Mouse (Mus musculus): ENCODE measurements around the gene Sh3bp5.

Sh3bp5 gene

GRCm38 (mm10) chr14:31407911-31408604 is 27.8 kb downstream of the Sh3bp5 start:
- DNase-seq, result no peak

- no peak for DNase-seq
Observed at GRCm38 (mm10) chr14:31407208-31407607, 28.7 kb downstream of the Sh3bp5 start.

GRCm38 (mm10) chr14:31406154-31406810 is 29.6 kb downstream of the Sh3bp5 start:
- no peak for DNase-seq

- DNase-seq, result no peak
Observed at GRCm38 (mm10) chr14:31405652-31406051, 30.2 kb downstream of the Sh3bp5 start.

GRCm38 (mm10) chr14:31404663-31405062 is 31.2 kb downstream of the Sh3bp5 start:
- no peak for DNase-seq

GRCm38 (mm10) chr14:31403995-31404394 is 31.9 kb downstream of the Sh3bp5 start:
- no peak for DNase-seq

- DNase-seq, result no peak
Observed at GRCm38 (mm10) chr14:31403556-31403955, 32.3 kb downstream of the Sh3bp5 start.

- no peak for DNase-seq
Observed at GRCm38 (mm10) chr14:31402693-31403092, 33.2 kb downstream of the Sh3bp5 start.

- no peak for DNase-seq
Observed at GRCm38 (mm10) chr14:31401918-31402427, 33.9 kb downstream of the Sh3bp5 start.

GRCm38 (mm10) chr14:31400896-31401295 is 35.0 kb downstream of the Sh3bp5 start:
- DNase-seq, result no peak

GRCm38 (mm10) chr14:31400246-31400645 is 35.6 kb downstream of the Sh3bp5 start:
- no peak for DNase-seq

GRCm38 (mm10) chr14:31399271-31399670 is 36.6 kb downstream of the Sh3bp5 start:
- no peak for DNase-seq

- no peak for DNase-seq
Observed at GRCm38 (mm10) chr14:31398819-31399218, 37.1 kb downstream of the Sh3bp5 start.

- DNase-seq, result no peak
Observed at GRCm38 (mm10) chr14:31397791-31398595, 37.9 kb downstream of the Sh3bp5 start.

- DNase-seq, result no peak
Observed at GRCm38 (mm10) chr14:31397353-31397752, 38.5 kb downstream of the Sh3bp5 start.

GRCm38 (mm10) chr14:31396428-31396827 is 39.5 kb downstream of the Sh3bp5 start:
- DNase-seq, result no peak

- no peak for DNase-seq
Observed at GRCm38 (mm10) chr14:31395629-31396199, 40.2 kb downstream of the Sh3bp5 start.

GRCm38 (mm10) chr14:31394822-31395532 is 40.9 kb downstream of the Sh3bp5 start:
- DNase-seq, result no peak

- DNase-seq, result no peak
Observed at GRCm38 (mm10) chr14:31393936-31394630, 41.8 kb downstream of the Sh3bp5 start.

GRCm38 (mm10) chr14:31393546-31393890 is 42.4 kb downstream of the Sh3bp5 start:
- DNase-seq, result no peak

- DNase-seq, result peak; percentile 76
Observed at GRCm38 (mm10) chr14:31392873-31393545, 42.9 kb downstream of the Sh3bp5 start.
